Mouse (Mus musculus) megakaryocyte progenitor cell, adult 5-6 weeks (primary cell): Measurements from ENCODE around the gene Hs2st1. TPM values are rescaled to one million over a fixed set of nuclear protein-coding genes. Genes with fewer than 3 reads are reported as not detected.
A peak's percentile ranks its signal among the peaks of the same experiment; 100 is the strongest.

ENCODE experiments used
- ATAC-seq: replicated peaks from 2 replicates; pipeline ENCODE4 v1.8.0; 2016; ENCODE audit warnings: mild to moderate bottlenecking, moderate TSS enrichment, inconsistent platforms; ENCODE audit not compliant: poor library complexity
- total RNA-seq, 2 experiments: library from RNA; stranded (forward) in 1 of 2; stranded (reverse) in 1 of 2; fragments of 157-497, 149-512 nt in 1 of 2; fragments of 200-1000 nt in 1 of 2; gene quantifications; 2 replicates each; pipeline versions ENCODE4 v1.2.3 to v1.2.4; 2015 to 2017

Hs2st1 gene
- total RNA-seq, 2 experiments from 2014 or later, result 11.8 to 15.7 TPM

- ATAC-seq, result no peak
Observed at GRCm38 (mm10) chr3:144589189-144589890, 19.4 kb upstream of the Hs2st1 start.

GRCm38 (mm10) chr3:144586731-144587130 lies 16.8 kb upstream of the Hs2st1 start:
- no peak for ATAC-seq

- peak; percentile 64 for ATAC-seq
Observed at GRCm38 (mm10) chr3:144584789-144585553, 15.0 kb upstream of the Hs2st1 start.

GRCm38 (mm10) chr3:144583789-144584188 lies 13.8 kb upstream of the Hs2st1 start:
- ATAC-seq, result no peak

GRCm38 (mm10) chr3:144582306-144582705 lies 12.3 kb upstream of the Hs2st1 start:
- ATAC-seq, result peak; percentile 35

GRCm38 (mm10) chr3:144581842-144582241 lies 11.9 kb upstream of the Hs2st1 start:
- no peak for ATAC-seq

GRCm38 (mm10) chr3:144580281-144580680 lies 10.3 kb upstream of the Hs2st1 start:
- no peak for ATAC-seq

GRCm38 (mm10) chr3:144579796-144580195 lies 9.8 kb upstream of the Hs2st1 start:
- no peak for ATAC-seq

- ATAC-seq, result no peak
Observed at GRCm38 (mm10) chr3:144578921-144579320, 8.9 kb upstream of the Hs2st1 start.

- ATAC-seq, result no peak
Observed at GRCm38 (mm10) chr3:144577366-144578340, 7.7 kb upstream of the Hs2st1 start.

GRCm38 (mm10) chr3:144574256-144574655 lies 4.3 kb upstream of the Hs2st1 start:
- ATAC-seq, result no peak

- no peak for ATAC-seq
Observed at GRCm38 (mm10) chr3:144570816-144571487, 971 bp upstream of the Hs2st1 start.

- ATAC-seq, result peak; percentile 4; the same call in 1 of the 2 replicates
Observed at GRCm38 (mm10) chr3:144569401-144569971, 495 bp downstream of the Hs2st1 start.

- ATAC-seq, result 0 out of 2 replicates have a peak, but pooled peaks have one; percentile 15
Observed at GRCm38 (mm10) chr3:144568861-144569361, 1.1 kb downstream of the Hs2st1 start.

GRCm38 (mm10) chr3:144565212-144565611 lies 4.8 kb downstream of the Hs2st1 start:
- no peak for ATAC-seq

GRCm38 (mm10) chr3:144563916-144564315 lies 6.1 kb downstream of the Hs2st1 start:
- no peak for ATAC-seq

GRCm38 (mm10) chr3:144561511-144562250 lies 8.3 kb downstream of the Hs2st1 start:
- peak; percentile 91 for ATAC-seq

GRCm38 (mm10) chr3:144558274-144558673 lies 11.7 kb downstream of the Hs2st1 start:
- ATAC-seq, result no peak
